In the genomic region with DNA sequence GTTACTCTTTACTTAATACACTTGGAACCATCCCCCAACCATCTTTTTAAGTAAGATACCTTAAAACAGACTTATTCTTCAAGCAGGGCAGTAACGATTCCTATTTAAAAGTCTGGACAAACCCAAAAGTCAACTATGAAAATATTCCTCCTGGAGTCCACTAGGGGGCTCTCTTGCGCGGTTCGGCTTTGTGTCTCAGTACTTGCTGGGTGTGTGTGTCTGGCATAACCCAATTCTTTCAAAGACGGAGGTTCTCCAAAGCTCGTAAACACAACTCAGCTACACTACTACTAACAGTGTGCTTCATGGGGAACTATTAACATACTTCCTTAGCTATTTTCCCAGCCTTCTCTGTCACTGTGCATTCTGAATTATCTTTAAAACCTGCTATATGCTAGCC, we compare ENCODE assay signal across 8 mouse cellular contexts.
DNase-seq lines count a peak whose midpoint lies in the region; ATAC-seq and TF ChIP-seq lines count a peak whose summit lies in the region.

No protein-coding gene starts in this region.

- H3K4me2 ChIP-seq in forebrain, postnatal 0 days (ENCODE audit: low read depth), result no peak overlapping the region
- H3K4me2 ChIP-seq in neural tube, embryonic 12.5 days (replicated peaks), result no peak overlapping the region

- H3K9ac ChIP-seq in forebrain, postnatal 0 days, result no peak overlapping the region
- no peak overlapping the region for H3K9ac ChIP-seq in neural tube, embryonic 12.5 days

- H3K36me3 ChIP-seq in forebrain, postnatal 0 days (ENCODE audit: insufficient read depth), result no peaks in the 10 kb centered on the region
- H3K36me3 ChIP-seq in neural tube, embryonic 12.5 days, result no peaks in the 10 kb centered on the region

- ATAC-seq in forebrain, postnatal 0 days, result peak; percentile 50; the same call in 1 of the 2 replicates
- ATAC-seq in inflammation-experienced regulatory T-cells, adult 6 months, result peak; percentile 78
- ATAC-seq in neural tube, embryonic 12.5 days (ENCODE audit: low FRiP score, low read depth), result 0 out of 2 replicates have a peak, but pooled peaks have one; percentile 29

- H3K27me3 ChIP-seq in forebrain, postnatal 0 days (ENCODE audit: insufficient read depth, low read length), result no peaks in the 10 kb centered on the region
- H3K27me3 ChIP-seq in neural tube, embryonic 12.5 days (replicated peaks), result no peaks in the 10 kb centered on the region

- no peak overlapping the region for H3K27ac ChIP-seq in forebrain, postnatal 0 days (ENCODE audit: low read depth, low read length)
- no peak overlapping the region for H3K27ac ChIP-seq in neural tube, embryonic 12.5 days

- WGBS in forebrain, postnatal 0 days, result 17% methylated on average over 6 of the region's 6 CpGs
- WGBS in neural tube, embryonic 12.5 days, result 25% methylated on average over 6 of the region's 6 CpGs

- no peaks in the 10 kb centered on the region for H3K9me3 ChIP-seq in forebrain, postnatal 0 days (ENCODE audit: low read length)
- H3K9me3 ChIP-seq in neural tube, embryonic 12.5 days, result no peaks in the 10 kb centered on the region

- H3K4me3 ChIP-seq in forebrain, postnatal 0 days (ENCODE audit: low read depth, low read length), result no peak overlapping the region
- H3K4me3 ChIP-seq in neural tube, embryonic 12.5 days, result no peak overlapping the region

- DNase-seq in urinary bladder, adult 18-20 months (ENCODE audit: low spot score in 2 of 2), result peak; percentile 27 to 33
- DNase-seq in urinary bladder, postnatal 10 days (ENCODE audit: low spot score), result no peak
- DNase-seq in c-Kit-positive CD71-positive TER-119-positive erythroid progenitor cells, embryonic 14.5 days (ENCODE audit: low spot score), result peak; percentile 26
- peak; percentile 65 for DNase-seq in forebrain, postnatal 0 days
- peak; percentile 16 to 51 for DNase-seq in left cerebral cortex, postnatal 10 days (ENCODE audit: extremely low spot score in 1 of 2, low spot score in 2 of 2)
- DNase-seq in urinary bladder, postnatal 25 days (ENCODE audit: low spot score), result peak; percentile 47

- intact Hi-C loops in left cerebral cortex, postnatal 10 days (cut with DNase I), result no loop called here

- peak; percentile 62 for TF ChIP-seq CTCF in forebrain, postnatal 0 days (IDR thresholded peaks at IDR 0.05; ENCODE audit: low read depth)

- H3K4me1 ChIP-seq in forebrain, postnatal 0 days (ENCODE audit: insufficient read depth), result no peaks in the 10 kb centered on the region
- H3K4me1 ChIP-seq in neural tube, embryonic 12.5 days, result no peaks in the 10 kb centered on the region
